Mouse (Mus musculus) large intestine, adult 2 months (tissue): ENCODE measurements around the gene Gpr139. TPM values are rescaled to one million over a fixed set of nuclear protein-coding genes. Genes with fewer than 3 reads are reported as not detected.

ENCODE experiments used
- DNase-seq: peaks from one replicate; pipeline ENCODE4 v3.0.0-alpha.2; 2012; ENCODE audit warnings: low read depth, low spot score
- WGBS: fragments of 180-500 bp; shearing (Covaris S2); methylation state at CpG from one replicate; pipeline ENCODE4 v1.1.7; 2018; 5-methylcytosine and 5-hydroxymethylcytosine counted together
- polyA plus RNA-seq: library from polyadenylated mRNA; depleted of rRNA; stranded (reverse); fragments of >200 nt; gene quantifications from 2 replicates; pipeline ENCODE4 v1.2.3, GENCODE M21; 2012; rRNA removed

Gpr139 gene
- not detected in 2 replicates for polyA plus RNA-seq

DNA sequence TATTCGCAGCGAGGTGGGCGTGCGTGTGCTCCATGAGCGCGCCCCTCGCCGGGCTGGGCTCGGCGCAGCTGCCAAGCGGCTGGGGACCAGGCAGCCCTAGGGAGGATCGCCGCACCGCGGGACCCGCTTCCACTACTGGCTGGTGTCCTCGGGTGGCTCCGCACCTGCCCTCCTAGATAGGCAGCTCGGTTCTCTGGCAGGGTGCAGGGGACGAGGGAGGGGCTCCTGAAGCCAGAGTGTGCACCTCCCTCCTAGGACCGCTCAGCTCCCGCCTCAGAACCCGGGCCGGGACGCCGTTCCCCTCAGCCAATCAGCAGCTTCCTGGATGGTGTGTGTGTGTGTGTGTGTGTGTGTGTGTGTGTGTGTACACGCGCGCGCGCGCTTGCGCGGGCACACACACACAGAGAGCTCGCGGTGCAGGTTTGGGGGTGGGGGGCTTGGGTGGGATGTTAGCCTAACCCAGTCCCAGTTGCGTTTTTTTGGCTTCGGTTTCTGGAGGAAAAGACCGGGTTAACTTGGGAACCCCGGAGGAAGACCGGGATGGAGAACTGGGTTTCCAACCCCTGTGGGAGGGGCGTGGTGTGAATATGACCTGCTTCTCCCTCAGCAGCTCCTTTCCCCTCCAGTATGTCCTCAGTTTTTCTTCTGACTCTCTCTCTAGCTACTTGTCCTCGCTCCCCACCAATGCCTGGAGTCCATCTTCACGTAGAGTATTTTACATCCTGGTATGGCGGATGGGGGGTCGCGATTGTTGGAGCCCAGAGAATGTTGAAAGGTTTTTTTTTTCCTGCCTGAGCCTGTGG, at the start of gene Gpr139:
TSS of gene Gpr139 (minus strand) at position 263 of the 803 bp plus-strand sequence.
- WGBS = 2% methylated on average over 47 of the region's 47 CpGs
- DNase-seq = no peak

DNA sequence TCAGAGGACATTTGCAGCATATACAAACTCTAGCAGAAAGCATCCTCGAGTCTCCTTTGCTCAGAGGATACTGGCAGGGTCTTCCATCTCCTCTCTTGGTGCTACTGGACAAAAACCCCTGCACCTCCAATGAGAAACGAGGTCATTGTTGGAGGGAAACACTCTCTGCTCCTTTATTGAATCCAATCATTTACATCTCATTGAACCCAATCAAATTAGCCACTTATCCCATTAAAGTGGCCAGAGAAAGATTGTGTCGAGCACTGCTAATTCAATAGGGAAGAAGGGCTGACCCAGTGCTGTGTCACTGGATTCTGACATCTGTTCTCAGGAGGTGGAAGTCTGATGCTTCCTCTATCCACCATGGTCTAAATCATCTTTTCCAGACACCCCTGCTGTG, 46.6 kb upstream of the Gpr139 start:
- WGBS = 44% methylated on average over 3 of the region's 3 CpGs
- DNase-seq = no peak

DNA sequence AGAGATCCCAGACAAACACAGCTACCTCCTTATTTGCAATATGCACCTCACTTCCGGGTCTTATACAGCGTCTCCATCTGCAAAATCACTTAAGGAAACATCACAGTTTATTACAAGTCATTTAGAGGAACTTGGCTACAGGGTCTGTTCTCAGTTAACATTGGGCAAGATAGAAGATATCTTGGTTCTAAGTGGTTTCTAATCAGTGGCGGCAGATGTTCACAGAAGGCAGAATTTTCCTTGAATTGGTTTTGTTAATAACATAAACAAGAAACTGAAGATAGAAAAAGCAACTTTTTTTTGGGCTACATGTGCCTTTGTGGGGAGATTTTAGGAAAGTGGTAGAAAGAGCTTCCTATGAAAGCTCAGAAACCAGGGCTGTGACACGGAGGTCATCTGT, 38.3 kb upstream of the Gpr139 start:
- DNase-seq = no peak
- WGBS = 77% methylated on average over 4 of the region's 4 CpGs

DNA sequence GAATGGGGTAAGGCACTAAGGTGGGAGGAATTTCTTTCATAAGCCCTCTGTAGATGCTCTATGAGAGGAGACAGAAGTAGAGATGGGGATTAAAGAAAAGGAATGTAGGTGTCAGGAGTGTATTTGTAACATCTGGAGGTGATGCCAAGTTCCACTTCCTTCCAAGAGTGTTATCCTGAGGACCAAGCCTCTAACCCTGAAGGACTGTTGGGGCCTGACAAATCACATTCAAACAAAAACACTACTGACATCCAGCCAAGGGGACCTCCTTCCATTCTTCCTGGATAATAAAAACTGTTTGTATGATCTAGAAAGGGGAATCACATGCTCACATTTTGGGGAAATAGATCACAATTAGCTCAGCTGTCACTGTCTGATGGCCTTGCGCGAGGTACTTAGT, 34.7 kb upstream of the Gpr139 start:
- no peak for DNase-seq
- WGBS = 87% methylated on average over 2 of the region's 2 CpGs

DNA sequence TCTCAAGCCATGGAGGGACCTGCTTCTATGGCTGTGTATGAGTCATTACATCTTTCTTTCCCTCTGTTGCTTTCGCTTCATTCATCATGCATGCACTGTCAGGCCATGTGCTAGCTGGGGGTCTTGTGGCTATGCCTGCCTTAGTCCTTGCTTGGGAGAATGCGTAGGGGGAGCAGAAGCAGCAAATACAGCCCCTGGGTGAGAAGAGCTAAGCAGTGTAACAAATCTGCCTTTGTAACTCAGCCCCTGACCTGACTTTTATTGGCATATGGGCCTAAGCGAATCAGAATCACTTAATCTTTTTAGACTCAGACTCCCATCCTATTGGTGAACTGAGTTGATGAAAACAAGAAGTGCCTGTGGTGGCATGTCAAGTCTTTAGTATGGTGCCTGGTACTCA, 22.8 kb upstream of the Gpr139 start:
- WGBS = 73% methylated on average over 3 of the region's 3 CpGs
- no peak for DNase-seq

DNA sequence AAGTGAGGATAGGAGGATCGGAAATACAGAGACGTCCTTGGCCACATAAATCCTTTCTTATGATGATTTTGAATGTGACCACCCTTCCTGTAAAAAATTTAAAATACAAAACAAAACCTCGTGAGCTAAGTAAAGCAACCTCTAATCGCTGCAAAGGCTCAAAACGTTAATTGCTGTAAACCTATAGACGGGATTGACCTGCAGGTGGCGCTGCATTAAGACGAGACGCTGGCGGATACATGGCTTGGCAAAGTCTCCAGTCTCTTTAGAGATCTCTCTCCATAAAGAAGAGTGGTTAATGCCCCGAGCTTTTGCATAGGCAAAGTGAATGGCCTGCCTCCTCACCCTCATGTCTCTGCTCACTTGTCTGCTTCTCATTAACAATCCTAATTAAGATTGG, 2.0 kb upstream of the Gpr139 start:
- WGBS = 16% methylated on average over 11 of the region's 11 CpGs
- no peak for DNase-seq

DNA sequence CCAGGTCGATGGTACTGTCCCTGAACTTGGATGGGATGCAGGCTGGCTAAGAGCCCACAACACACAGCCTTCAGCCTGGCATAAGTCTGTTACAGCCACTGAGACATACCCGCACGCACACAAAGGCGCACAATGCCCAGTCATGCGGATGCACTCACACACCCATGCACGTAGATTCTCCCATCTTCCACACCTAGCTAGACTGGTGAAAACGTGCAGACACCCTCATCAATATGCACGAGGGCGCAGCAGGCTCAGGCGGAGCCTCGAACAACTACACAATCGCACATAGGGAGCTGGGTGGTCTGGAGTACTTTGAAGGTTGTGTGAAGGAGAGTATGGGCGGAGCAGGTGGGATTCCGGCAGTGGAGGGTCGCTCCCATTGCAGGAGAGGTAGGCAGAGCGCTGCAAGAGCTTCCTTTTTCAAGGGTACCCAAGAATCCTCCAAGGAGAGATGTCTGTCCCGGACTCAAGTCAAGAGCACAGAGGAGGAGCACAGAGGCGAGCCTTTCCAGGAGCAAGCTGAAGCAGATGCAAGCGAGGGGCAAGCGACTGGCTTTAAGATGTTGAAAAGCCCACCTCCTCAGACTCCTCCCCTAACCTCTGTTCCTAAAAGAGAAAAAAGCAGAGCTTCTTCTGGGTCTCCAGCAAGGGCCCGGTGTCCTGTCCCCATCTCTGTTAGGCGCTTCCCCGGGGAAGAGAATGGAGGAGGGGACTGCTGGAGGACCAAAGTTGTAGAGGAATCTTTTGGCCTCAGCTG, 958 bp upstream of the Gpr139 start:
- DNase-seq = no peak

DNA sequence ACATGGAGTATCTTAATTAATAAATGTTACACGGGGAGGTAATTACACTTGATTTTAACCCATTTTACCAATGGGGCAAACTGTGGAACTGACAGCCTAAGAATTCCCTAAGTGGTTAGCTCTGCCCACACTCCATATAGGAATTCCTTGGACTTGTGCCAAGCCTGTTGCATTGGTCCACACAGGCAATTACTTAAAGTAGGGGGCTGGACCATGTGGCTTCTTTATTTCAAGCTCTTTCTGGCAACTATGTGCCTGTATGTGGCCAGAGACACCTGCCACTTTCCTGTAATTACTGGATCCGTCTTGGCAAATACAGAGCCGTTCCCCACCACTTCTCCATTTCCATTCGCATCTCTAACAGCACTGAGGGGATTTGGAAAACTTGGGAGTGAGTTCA, 3.4 kb downstream of the Gpr139 start:
- no peak for DNase-seq
- WGBS = 59% methylated on average over 4 of the region's 4 CpGs

More for the DNA sequence above, 958 bp upstream of the Gpr139 start:
- whole genome bisulfite sequencing = 5% methylated on average over 23 of the region's 23 CpGs

DNA sequence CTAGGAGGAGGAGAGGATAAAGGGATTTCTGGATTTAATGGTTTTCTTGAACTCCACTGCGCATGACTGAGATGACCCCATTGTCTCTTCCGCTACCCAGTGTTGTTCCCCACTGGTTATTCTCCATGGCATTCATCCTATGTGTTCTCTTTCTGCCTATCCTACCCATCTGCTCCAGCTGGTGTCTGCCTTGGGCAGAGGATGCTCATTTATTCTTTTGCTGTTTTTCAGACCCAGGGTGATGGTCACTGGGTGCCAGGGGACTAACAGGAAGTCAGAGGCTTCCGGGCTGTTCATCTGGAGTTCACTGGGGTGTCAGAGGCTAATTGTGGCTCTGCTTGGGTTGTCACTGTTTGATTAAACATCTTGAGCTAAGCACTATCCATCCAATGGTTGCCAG, 24.4 kb downstream of the Gpr139 start:
- DNase-seq = no peak
- 84% methylated on average over 3 of the region's 3 CpGs for WGBS

DNA sequence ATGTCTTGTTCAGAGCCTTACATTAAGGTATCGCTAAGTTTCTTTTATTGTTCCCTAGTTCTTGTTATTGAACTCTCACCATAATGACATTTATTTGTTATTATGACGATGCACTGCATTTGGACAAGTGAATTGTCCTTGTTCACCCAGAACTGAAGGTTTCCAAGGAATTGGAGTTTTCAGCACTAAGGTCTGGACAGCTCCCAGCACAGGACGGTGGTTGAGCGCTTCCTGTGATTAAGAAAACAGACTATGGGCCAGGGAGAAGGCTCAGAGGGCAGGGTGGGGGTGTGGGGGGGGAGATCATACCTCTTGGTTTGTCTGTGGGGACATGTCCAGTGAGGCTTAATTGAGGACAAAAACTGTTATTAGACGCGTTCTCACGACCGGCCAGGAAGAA, 72.6 kb downstream of the Gpr139 start:
- no peak for DNase-seq
- WGBS = 71% methylated on average over 8 of the region's 8 CpGs

DNA sequence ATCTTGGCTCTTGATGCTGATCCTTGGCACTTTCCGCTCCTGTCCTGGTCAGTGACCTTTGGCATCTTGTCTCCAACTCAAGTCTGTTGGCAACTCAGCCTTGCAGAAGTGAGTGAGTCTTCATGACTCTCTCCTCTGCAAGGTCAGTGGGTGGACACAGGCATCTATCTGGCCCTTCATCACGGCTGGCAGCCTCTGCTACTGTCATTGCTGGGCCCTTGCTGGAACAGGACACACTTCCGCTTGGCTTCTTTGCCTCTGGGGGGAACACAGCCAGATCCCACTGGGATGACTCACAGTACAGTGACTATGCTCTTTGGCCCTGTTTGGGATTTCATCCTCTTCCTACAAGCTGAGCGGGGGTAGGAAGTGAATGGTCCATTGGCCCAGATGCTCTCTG, 78.5 kb downstream of the Gpr139 start:
- no peak for DNase-seq
- WGBS = 81% methylated on average over 4 of the region's 4 CpGs

DNA sequence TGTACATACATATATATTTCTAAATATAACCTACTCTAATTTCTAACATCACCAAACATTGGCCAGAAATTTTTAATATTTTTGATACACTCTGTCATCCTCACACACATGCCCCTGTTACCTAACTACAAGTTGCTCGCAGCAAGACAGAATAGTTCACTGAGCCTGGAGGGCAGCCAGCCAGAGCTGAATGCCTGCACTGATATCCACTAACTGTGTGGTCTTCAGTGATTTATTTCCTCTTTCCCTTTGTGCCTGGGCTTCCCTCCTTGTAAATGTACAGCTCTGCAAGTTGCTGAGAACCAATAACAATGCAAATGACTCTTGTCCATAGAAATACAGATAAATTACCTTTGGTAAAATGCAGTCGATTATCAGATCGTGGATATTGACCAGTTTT, 87.8 kb downstream of the Gpr139 start:
- DNase-seq = no peak
- WGBS = 61% methylated on average over 3 of the region's 3 CpGs

Other genes starting within 250 kb of the Gpr139 start
- gene Gprc5b, start 189.4 kb downstream of the Gpr139 start, polyA plus RNA-seq = 3.4 and 5.0 TPM in 2 replicates